Mouse (Mus musculus) CD4-positive, CD25-positive, alpha-beta regulatory T cell, adult 4 months (primary cell): ENCODE results near the gene Osbpl10. TPM values are rescaled to one million over a fixed set of nuclear protein-coding genes. Genes with fewer than 3 reads are reported as not detected.

Experiments
- ATAC-seq: one replicate; pipeline ENCODE4 v1.8.0; 2017
- polyA plus RNA-seq, 2 experiments: library from polyadenylated mRNA; unstranded; fragments of 100-300 nt; shearing (Covaris generic); gene quantifications; one replicate each; pipeline ENCODE4 v1.2.1; 2017

Gene Osbpl10
- polyA plus RNA-seq, 2 experiments from 2014 or later: not detected

DNA sequence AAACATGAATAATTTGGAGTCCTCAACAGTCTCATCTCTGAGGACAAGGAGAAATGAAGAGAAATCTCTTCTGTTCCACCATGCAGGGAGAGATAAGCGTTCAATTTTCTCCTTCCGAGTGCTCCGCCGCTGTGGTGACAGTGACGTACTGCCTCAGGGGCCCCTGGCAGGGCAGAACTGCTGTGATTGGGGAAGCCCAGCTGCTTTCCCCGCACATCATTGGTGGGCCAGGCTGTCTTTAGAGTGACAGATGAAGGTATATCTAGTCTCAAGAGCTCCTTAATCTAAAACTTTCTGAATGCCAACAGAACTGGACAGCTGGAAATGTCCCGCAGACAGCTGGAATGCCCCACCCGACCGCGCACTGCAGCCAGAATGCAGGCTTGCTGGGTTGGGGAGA is 118.1 kb downstream of the Osbpl10 start:
- no peak for ATAC-seq

GRCm38 (mm10) chr9:115097340-115097739 is 119.0 kb downstream of the Osbpl10 start:
- ATAC-seq: no peak

DNA sequence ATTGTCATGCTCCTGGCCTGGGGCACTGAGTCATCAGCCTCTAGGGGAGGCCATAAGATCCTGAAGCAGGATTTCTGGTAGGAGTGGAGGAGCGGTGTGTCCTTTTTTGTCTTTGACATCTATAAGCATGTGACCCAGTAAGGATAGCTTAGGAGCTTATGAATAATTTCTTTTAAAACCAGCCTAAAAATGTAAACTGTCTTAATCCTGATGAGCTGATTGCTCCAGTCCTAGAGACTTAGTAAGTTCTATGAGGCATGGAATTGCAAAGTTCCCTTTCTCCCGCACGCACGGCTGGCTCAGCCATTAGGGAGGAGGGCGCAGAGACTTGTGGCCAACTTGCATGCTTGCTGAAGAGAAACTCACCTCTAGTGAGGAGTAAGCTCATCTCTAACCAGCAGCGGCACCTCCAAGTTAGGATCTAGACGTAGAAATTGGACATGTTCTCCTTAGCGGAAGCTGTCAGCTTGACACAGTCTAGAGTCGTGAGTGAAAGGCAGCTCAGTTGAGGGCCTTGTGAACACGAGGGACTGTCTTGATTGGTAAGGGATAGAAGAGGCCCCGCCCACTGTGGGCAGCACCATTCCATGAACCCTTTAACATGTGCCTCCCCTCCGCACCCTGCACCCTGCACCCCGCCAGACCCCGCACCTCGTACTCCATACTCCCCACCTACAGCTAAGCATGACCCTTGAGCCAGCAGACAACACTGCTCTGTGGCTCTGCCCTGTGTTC is 122.0 kb downstream of the Osbpl10 start:
- ATAC-seq: no peak

DNA sequence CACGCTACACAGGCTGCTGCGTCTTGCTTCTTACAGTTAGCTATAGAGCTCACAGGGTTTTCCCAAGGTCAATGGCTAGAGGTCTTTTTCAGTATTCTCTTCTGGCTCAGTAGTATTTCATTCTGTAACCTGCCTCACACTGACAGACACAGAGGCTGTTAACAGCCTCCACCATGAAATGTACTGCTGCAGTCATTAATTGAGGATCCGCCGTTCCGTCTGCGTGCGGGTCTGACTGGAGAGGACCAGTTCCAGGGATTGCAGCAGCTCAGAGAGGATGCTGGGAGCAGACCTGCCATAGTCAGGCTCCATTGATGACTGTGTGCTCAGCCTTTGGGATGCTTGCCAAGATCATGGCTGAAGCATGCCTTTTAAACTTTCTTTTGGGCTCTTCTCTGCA is 129.1 kb downstream of the Osbpl10 start:
- no peak for ATAC-seq

GRCm38 (mm10) chr9:115110655-115111054 is 132.3 kb downstream of the Osbpl10 start:
- ATAC-seq: no peak

DNA sequence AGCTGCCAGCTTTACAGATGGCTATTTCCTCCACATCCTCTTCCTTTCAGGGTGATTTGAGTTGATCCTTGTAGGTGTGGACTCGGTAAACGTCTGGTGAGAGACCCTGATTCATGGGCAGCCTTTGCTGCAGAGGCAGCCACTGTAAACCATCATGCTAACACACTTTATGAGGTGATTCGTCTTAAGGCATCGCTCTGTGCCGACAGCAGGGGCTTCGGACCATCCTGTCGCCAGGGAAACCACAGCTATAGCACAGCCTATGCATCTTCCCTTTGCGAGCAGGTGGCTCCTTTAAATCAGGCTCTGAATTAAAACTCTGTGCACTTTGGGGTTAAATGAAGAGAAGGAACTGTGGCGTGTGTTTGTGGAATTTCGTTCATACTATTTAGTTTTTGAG is 138.9 kb downstream of the Osbpl10 start:
- ATAC-seq: no peak

- no peak for ATAC-seq
Measured at GRCm38 (mm10) chr9:115120276-115120675, 141.9 kb downstream of the Osbpl10 start.

- ATAC-seq: no peak
Measured at GRCm38 (mm10) chr9:115120678-115121224, 142.4 kb downstream of the Osbpl10 start.

GRCm38 (mm10) chr9:115127342-115127741 is 149.0 kb downstream of the Osbpl10 start:
- ATAC-seq: no peak

- ATAC-seq: no peak
Measured at GRCm38 (mm10) chr9:115133926-115134325, 155.6 kb downstream of the Osbpl10 start.

DNA sequence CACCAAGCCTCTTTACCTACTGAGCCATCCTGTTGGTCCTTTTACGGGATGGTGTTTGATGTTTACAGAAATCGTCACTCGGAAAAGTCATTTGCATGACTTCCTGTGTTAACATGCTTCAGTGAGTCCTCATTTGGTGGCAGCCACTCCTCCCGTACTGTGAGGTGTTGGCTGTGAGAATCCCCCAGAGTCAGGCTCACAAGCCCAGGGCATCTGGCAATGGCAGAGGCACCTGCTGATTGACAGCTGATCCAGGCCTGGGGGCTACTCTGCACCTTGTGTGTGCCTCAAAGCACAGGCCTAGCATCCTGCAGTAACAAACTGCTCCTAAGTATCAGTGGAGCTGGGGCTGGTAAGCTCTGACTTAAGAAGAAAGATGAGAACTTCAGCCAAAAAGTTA is 156.4 kb downstream of the Osbpl10 start:
- no peak for ATAC-seq

- ATAC-seq: no peak
Measured at GRCm38 (mm10) chr9:115135352-115135751, 157.0 kb downstream of the Osbpl10 start.

- no peak for ATAC-seq
Measured at GRCm38 (mm10) chr9:115137858-115138257, 159.5 kb downstream of the Osbpl10 start.

- ATAC-seq: no peak
Measured at GRCm38 (mm10) chr9:115139597-115140332, 161.4 kb downstream of the Osbpl10 start.

GRCm38 (mm10) chr9:115147141-115147540 is 168.8 kb downstream of the Osbpl10 start:
- no peak for ATAC-seq

DNA sequence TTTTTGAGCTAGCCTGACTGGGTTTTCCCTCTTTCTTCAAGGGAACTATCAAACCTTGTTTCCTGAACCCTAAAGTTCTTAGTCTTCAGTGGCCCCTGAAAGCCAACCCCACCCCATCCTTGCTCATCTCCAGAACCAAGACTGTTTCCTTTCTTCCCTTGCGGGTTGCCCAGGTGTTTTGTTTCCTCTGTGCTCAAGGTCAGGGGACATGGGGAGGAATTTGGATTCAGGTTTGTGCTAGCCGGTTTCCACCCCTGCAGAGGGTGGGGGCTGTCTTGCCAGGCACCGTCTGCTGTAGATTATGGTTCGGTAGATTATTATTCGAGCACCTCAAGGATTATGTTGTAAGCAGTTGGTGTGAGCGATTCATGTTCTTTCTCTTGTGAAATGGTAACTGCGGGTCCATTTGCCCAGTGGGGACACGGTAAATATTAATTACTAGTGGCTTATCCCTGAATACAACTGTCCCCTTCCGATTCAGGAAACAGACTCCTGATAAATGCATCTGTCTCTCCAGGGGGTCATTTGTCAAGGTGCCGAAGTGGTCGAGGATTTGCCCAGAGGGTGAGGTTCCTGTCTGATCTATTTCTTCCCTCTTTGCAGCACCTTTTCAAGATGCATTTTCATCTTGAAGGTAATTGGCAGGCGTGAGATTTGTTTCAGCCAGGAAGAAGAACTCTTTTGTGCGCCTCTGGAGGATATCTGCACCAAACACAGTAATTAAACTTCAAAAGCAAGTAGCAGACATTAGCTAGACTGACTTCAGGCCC is 169.4 kb downstream of the Osbpl10 start:
- ATAC-seq: no peak

DNA sequence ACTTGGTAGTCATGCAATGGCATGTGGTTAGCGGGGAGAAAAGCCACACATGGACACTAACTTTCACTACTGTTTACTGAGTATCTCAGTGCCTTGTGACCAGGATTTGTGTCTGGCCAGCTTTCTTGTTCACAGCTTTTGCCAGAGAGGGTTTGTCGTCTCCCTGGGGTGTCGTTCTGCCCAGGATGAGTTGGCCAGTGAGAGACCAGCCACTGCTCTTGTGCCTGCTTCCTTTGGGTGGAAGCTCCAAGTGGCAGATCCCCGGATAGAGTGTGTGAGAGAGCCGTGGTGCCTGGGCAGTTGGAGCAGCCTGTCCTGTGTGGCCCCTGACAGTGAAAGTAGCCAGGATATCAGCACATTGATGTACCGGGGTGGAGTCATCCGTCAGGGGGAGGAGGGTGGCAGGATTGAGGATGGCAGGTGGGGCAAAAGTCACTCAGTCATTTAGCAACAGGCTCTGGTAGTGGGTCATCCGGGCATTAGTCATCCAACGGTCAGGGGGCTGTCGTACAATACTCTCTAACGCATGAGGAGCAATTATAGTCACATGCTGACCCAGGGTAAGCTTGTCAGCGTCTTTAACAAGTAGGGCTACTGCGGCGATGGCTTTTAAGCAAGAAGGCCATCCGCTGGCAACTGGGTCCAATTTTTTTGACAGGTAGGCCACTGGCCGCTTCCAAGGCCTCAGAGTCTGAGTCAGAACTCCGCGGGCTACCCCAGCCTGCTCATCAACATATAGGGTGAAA is 170.8 kb downstream of the Osbpl10 start:
- ATAC-seq: no peak

DNA sequence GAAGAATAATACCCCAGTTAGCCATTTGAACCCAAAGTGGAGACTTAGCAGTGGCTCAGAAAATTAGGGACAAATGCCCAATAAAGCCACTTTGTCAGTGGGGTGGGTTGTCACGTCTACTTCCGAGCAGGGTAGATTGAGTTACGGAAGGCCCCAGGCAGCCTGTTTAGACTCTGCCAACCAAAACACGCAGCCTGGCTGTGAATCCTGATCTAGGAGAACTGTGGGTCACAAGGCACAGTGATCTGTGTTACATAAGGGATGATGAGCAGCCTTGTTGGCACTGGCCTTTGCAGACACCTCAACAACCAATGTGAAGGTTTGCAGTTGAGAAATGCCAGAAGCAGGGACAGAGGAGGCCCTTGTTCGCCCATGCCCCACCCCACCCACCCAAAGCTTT is 183.2 kb downstream of the Osbpl10 start:
- ATAC-seq: no peak

DNA sequence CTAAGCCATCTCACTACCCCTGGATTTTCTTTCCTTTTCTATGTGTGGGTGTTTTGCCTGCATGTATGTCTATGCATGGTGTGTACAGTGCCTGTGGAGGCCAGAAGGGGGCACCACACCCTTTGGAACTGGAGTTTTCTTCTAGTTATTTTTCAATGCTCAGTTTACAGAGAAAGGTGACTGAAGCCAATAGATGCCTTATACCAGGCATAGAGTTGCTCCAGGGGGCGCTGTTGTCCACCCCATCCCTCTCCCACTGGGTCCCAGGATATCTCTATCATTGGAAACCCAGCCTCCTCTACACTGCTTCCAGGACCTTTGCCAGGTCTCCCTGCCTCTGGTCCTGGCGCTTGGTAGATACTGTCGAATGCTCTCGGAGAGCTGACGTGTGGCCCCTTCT is 184.7 kb downstream of the Osbpl10 start:
- no peak for ATAC-seq

DNA sequence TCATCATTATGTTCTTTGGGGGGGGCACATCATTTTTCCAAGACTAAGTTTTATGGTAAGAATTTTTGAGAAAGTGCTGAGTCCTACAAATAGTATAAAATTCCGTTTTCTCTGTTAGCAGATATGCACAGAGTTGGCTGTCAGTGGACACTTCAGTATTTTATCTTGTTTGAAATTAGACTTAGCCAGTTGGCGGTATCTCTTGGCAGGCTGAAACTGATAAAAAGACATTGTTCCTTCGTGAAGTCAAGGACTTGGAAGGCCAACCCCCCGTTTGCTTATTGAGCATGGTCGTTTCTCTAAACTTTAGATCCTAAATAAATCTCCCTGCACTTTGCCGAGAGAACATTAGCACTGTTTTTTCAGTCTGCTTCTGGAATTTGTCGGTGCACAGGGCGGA is 185.3 kb downstream of the Osbpl10 start:
- ATAC-seq: no peak

DNA sequence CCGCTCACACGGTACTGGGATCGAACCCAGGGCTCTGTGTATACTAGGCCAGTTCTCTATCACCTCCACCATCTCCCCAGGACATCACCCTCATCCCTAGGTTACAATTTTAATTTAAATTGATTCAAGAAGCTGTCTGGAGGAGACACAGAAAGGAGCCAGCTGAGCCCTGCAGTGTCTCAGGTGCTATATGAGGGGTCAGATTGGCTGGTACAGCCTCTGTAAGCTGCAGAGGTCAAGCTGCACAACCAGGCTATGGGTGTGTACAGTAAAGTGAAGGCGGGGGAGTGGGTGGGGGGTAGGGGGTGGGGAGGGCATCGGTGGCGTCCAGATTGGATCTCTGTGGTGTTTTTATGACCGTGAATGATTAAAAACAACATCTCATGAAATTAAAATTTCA is 186.0 kb downstream of the Osbpl10 start:
- no peak for ATAC-seq

DNA sequence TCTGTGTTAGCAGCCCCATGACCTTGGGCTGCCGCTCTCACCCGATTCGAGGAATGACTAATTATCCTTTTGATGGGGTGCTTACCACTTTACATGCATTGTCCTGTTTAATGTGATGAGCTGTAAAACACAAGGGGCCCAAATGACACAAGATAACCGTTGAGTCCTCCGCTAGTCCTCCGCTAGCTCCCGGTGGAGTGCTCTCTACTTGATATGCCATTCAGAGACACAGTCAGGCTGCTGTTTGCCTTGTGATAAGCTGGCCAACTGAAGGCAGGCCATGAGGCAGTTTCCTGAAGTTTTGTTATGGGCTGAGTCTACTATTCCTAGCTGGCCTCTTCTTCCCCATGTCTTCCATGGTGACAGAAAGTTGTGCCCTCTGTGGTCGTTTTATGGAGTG is 187.6 kb downstream of the Osbpl10 start:
- ATAC-seq: no peak
